Mouse (Mus musculus) bone marrow macrophage, adult 2 months (primary cell): ENCODE measurements around the gene Ms4a18. TPM values are rescaled to one million over a fixed set of nuclear protein-coding genes. Genes with fewer than 3 reads are reported as not detected.
A peak's percentile ranks its signal among the peaks of the same experiment; 100 is the strongest.

Source experiments
- H3K27ac ChIP-seq: 2 replicates; pipeline ENCODE4 v1.5.1; 2012; ENCODE audit warnings: low read depth, low read length; ENCODE audit not compliant: insufficient read depth
- H3K4me1 ChIP-seq: 2 replicates; pipeline ENCODE4 v1.6.1; 2012; ENCODE audit warnings: low read length; ENCODE audit not compliant: control insufficient read depth, insufficient read depth
- H3K4me3 ChIP-seq: 2 replicates; pipeline ENCODE4 v1.5.1; 2012; ENCODE audit warnings: mild to moderate bottlenecking, low read length, moderate library complexity; ENCODE audit not compliant: insufficient read depth
- CTCF ChIP-seq: IDR thresholded peaks from 2 replicates; pipeline ENCODE4 v1.5.1; 2012; ENCODE audit warnings: low read depth, mild to moderate bottlenecking, low read length, moderate library complexity
- POLR2A ChIP-seq: IDR thresholded peaks from 2 replicates; pipeline ENCODE4 v1.6.1; 2012; ENCODE audit warnings: mild to moderate bottlenecking, low read depth, low read length, borderline replicate concordance
- polyA plus RNA-seq: library from polyadenylated mRNA; stranded (reverse); fragments of >200 nt; gene quantifications from 2 replicates; pipeline ENCODE4 v1.2.4, GENCODE M21; 2012; ENCODE audit not compliant: missing spikeins, insufficient read depth, insufficient read length

Gene Ms4a18
- polyA plus RNA-seq, 1 experiment = not detected

- H3K4me3 ChIP-seq = no peak overlapping the region
- H3K27ac ChIP-seq = no peak overlapping the region
- H3K4me1 ChIP-seq = no peaks in the 10 kb centered on the region
- TF ChIP-seq CTCF (no peak), POLR2A (no peak)
Measured at GRCm38 (mm10) chr19:10973187-10973586, 44.6 kb downstream of the Ms4a18 start.

GRCm38 (mm10) chr19:10972660-10973059 is 45.2 kb downstream of the Ms4a18 start:
- Histone ChIP-seq H3K4me1 (no peaks in the 10 kb centered on the region), H3K27ac (no peak overlapping the region), H3K4me3 (no peak overlapping the region)
- TF ChIP-seq CTCF (no peak), POLR2A (no peak)

GRCm38 (mm10) chr19:10970457-10970856 is 47.4 kb downstream of the Ms4a18 start:
- no peak overlapping the region for H3K27ac ChIP-seq
- no peaks in the 10 kb centered on the region for H3K4me1 ChIP-seq
- TF ChIP-seq CTCF (no peak), POLR2A (no peak)
- no peak overlapping the region for H3K4me3 ChIP-seq

- no peak for TF ChIP-seq POLR2A
- no peak for TF ChIP-seq CTCF
- no peak overlapping the region for H3K4me3 ChIP-seq
Measured at GRCm38 (mm10) chr19:10968578-10968977, 49.3 kb downstream of the Ms4a18 start.

GRCm38 (mm10) chr19:10965721-10966120 is 52.1 kb downstream of the Ms4a18 start:
- Histone ChIP-seq H3K27ac (no peak overlapping the region), H3K4me1 (no peaks in the 10 kb centered on the region), H3K4me3 (no peak overlapping the region)
- TF ChIP-seq POLR2A (no peak), CTCF (no peak)

More at GRCm38 (mm10) chr19:10968578-10968977, 49.3 kb downstream of the Ms4a18 start:
- Histone ChIP-seq H3K27ac (no peak overlapping the region), H3K4me1 (no peaks in the 10 kb centered on the region)

- Histone ChIP-seq H3K4me1 (peaks cover 3% of the 10 kb centered on the region; the same call in 1 of the 2 replicates), H3K4me3 (no peak overlapping the region), H3K27ac (no peak overlapping the region)
- TF ChIP-seq POLR2A = no peak
- TF ChIP-seq CTCF = no peak
Measured at GRCm38 (mm10) chr19:10959978-10960346, 57.9 kb downstream of the Ms4a18 start.

GRCm38 (mm10) chr19:10959085-10959977 is 58.5 kb downstream of the Ms4a18 start:
- Histone ChIP-seq H3K4me1 (peaks cover 3% of the 10 kb centered on the region; the same call in 1 of the 2 replicates), H3K27ac (no peak overlapping the region), H3K4me3 (no peak overlapping the region)
- TF ChIP-seq CTCF = no peak
- no peak for TF ChIP-seq POLR2A

GRCm38 (mm10) chr19:10952021-10952939 is 65.6 kb downstream of the Ms4a18 start:
- TF ChIP-seq CTCF (no peak), POLR2A (no peak)
- no peak overlapping the region for H3K4me3 ChIP-seq
- peaks cover 28% of the 10 kb centered on the region for H3K4me1 ChIP-seq
- H3K27ac ChIP-seq = peak overlapping the region; percentile 43

GRCm38 (mm10) chr19:10949558-10949957 is 68.3 kb downstream of the Ms4a18 start:
- H3K4me3 ChIP-seq = peak overlapping the region; percentile 48
- H3K4me1 ChIP-seq = peaks cover 47% of the 10 kb centered on the region
- H3K27ac ChIP-seq = peak overlapping the region; percentile 68
- TF ChIP-seq POLR2A (no peak), CTCF (no peak)
